Mouse (Mus musculus) ovary, postnatal 14 days (tissue): ENCODE measurements around the gene Ap5b1.

Source experiments
- DNase-seq: peaks from one replicate; pipeline ENCODE4 v3.0.0; 2022; ENCODE audit warnings: low spot score

Ap5b1 gene

GRCm38 (mm10) chr19:5567180-5567533 is 668 bp upstream of the Ap5b1 start:
- DNase-seq, result no peak

- DNase-seq, result peak; percentile 78
Observed at GRCm38 (mm10) chr19:5568470-5569140, 780 bp downstream of the Ap5b1 start.

GRCm38 (mm10) chr19:5569521-5569920 is 1.7 kb downstream of the Ap5b1 start:
- no peak for DNase-seq

- no peak for DNase-seq
Observed at GRCm38 (mm10) chr19:5570353-5571246, 2.8 kb downstream of the Ap5b1 start.

- no peak for DNase-seq
Observed at GRCm38 (mm10) chr19:5571831-5572230, 4.0 kb downstream of the Ap5b1 start.

- no peak for DNase-seq
Observed at GRCm38 (mm10) chr19:5572331-5573125, 4.7 kb downstream of the Ap5b1 start.

- DNase-seq, result no peak
Observed at GRCm38 (mm10) chr19:5575336-5575735, 7.5 kb downstream of the Ap5b1 start.

GRCm38 (mm10) chr19:5579971-5580370 is 12.1 kb downstream of the Ap5b1 start:
- DNase-seq, result no peak

GRCm38 (mm10) chr19:5580776-5581175 is 13.0 kb downstream of the Ap5b1 start:
- DNase-seq, result no peak

GRCm38 (mm10) chr19:5581995-5582394 is 14.2 kb downstream of the Ap5b1 start:
- no peak for DNase-seq

- DNase-seq, result no peak
Observed at GRCm38 (mm10) chr19:5589159-5589558, 21.3 kb downstream of the Ap5b1 start.

GRCm38 (mm10) chr19:5591888-5592287 is 24.1 kb downstream of the Ap5b1 start:
- no peak for DNase-seq

GRCm38 (mm10) chr19:5599224-5599623 is 31.4 kb downstream of the Ap5b1 start:
- no peak for DNase-seq

GRCm38 (mm10) chr19:5601752-5602541 is 34.1 kb downstream of the Ap5b1 start, which contains the start of gene Rnaseh2c:
Gene Rnaseh2c (plus strand): TSS chr19:5601873.
- DNase-seq, result peak; percentile 59

GRCm38 (mm10) chr19:5603664-5604063 is 35.8 kb downstream of the Ap5b1 start:
- no peak for DNase-seq

GRCm38 (mm10) chr19:5605126-5605525 is 37.3 kb downstream of the Ap5b1 start:
- no peak for DNase-seq

GRCm38 (mm10) chr19:5606196-5606595 is 38.4 kb downstream of the Ap5b1 start:
- DNase-seq, result no peak

- DNase-seq, result no peak
Observed at GRCm38 (mm10) chr19:5607705-5608410, 40.0 kb downstream of the Ap5b1 start.

GRCm38 (mm10) chr19:5608707-5609106 is 40.9 kb downstream of the Ap5b1 start:
- no peak for DNase-seq

- no peak for DNase-seq
Observed at GRCm38 (mm10) chr19:5609171-5609546, 41.3 kb downstream of the Ap5b1 start.
